Mouse (Mus musculus) C3H10T1/2 (cell line): Measurements from ENCODE around the gene Ablim1. TPM values are rescaled to one million over a fixed set of nuclear protein-coding genes. Genes with fewer than 3 reads are reported as not detected.

Source experiments
- polyA plus RNA-seq, 2 experiments: library from polyadenylated mRNA; unstranded; fragments of >200 nt; fragmentation: generic; extraction: Trizol; gene quantifications; one replicate each; pipeline ENCODE4 v1.2.1; 2012; ENCODE audit warnings: missing spikeins in 2 of 2

Ablim1 gene
- polyA plus RNA-seq, result 10 to 100 TPM in 1 of 2 experiments, 1 to 10 TPM in 1; 2.8 to 41.3 TPM

DNA sequence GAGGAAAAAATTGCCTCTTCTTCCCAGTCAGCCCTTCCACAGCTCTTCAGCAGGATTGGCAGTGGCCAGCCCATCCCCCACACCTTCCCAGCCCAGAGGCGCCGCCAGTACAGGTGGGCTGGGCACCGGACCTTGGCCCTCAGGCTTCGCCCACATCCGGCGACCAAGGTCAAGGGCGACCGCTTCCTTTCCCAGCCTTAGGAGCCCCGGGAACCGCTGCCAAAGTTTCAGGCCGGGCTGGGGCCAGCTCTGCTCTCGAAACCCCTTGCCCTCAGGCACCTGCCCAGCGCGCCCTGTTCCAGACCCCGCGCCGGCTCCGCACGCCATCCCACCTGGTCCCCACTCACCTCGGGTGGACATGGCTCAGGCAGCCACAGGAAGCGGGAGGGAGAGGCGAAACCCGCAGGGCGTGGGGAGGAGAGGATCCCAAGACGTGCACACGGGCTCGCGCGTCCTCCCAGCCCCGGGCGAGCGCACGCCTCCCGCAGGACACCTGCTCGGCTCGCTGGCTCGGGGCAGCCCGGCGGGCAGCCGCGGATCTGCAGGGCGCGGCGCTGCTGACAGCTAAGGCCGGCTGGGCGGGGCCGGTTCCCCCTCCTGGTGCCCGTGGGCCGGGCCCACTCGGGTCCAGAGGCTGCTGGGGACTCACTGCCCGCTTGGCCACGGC is at the start of gene Ablim1:
Gene Ablim1, minus strand, starts transcription at position 574 of the 667 bp plus-strand sequence.

DNA sequence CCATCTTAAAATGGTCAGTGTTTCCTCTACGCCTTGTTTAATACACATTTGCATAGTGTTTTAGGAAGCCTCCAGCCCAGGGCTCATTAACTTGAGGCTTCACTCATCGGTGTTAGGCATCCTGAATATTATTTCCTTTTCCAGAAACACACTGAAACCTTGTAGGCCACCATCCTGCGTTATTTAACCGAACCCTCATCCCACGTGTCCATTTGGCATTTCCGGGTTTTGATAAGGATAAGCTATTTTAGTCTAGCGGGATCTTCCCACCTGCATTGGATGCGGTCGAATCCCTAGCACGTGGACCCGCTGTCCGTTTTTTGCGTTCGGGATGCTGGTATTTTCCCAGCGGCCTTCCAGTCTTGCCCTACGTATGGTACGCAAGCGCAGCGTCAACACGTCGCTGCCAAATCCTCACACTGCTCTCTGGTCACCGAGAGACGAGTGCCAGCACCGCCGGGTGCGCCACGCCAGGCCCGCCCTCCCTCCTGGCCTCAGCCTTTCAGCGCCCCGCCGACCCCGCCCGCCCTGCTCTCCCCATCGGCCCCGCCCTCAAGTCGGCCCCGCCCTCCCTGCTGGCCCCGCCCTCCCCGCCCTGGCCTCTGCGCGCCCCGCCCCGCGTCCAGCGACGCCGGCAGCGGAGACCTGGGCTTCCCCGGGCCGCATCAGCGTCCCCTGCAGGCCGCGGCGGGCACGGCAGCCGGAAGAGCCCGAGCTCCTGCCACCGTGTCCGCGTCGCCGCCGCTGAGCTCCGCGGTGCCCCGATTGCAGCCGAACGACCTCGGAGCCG is 45.8 kb upstream of the Ablim1 start, which contains the start of gene Fam160b1:
Gene Fam160b1, plus strand, starts transcription at position 340 of the 790 bp plus-strand sequence.

DNA sequence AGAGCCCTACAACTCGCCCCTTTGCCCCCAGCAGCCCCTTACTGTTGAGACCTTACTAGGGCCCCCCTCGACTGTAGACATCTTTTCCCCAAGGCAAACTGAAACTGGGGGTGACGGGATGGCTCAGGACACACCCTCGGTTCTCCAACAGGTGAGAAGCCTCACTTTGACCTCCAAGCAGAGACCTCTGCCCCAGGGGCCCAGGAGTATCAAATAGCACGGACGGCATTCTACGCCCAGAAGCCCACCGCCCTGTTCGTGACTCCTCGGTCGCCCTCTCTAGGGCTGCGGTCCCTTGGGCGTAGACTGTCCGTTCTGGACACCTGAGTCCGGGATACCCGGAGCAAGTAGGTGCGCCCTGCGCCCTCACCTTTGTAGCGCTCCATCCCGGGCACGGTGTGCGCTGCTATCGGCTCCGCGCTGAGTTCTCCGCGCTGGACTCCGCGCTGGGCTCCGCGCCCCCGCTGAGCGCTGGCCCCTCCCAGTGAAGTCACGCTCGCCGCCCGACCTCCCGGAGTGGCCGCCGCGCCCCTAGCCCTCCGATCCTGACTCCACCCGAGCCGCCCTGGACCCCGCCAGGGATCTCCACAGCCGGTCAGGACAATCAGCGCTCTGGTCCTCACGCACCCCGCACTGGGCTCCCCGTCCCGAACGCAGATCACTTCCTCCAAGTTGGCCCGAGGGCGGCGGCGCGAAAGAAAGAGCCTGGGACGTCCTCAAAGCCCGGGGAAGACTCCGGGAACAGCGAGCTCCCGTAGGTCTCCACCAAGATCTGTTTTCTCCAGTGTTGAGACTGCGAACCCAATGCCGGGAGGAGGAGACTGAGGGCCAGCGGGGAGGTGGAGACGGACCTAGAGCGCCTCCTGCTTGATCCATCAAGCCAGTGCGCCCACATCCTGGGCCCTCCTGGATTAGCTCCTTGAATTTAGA is 306.7 kb downstream of the Ablim1 start, which contains the start of gene Afap1l2:
Gene Afap1l2, minus strand, starts transcription at position 448 of the 930 bp plus-strand sequence.

Other genes with a start within 250 kb of the Ablim1 start
- 10 to 100 TPM in 1 of 2 experiments, 1 to 10 TPM in 1; 1.0 to 11.5 TPM for gene Fam160b1, start 45.8 kb upstream of the Ablim1 start, polyA plus RNA-seq
- 1 to 10 TPM; 1.8 to 6.2 TPM for gene Trub1, start 138.0 kb upstream of the Ablim1 start, polyA plus RNA-seq